Mouse (Mus musculus): ENCODE results near the gene Zhx3.
A peak's percentile ranks its signal among the peaks of the same experiment; 100 is the strongest.

- TF ChIP-seq CTCF (IDR thresholded peaks at IDR 0.05) (no peak), POLR2A (IDR thresholded peaks at IDR 0.05; ENCODE audit: insufficient read depth, low read depth, low read length) (peak; percentile 67; the same call in 1 of the 2 replicates)
These were observed 106.4 kb downstream of the Zhx3 start for GRCm38 (mm10) chr2:160766371-160766771.
